Mouse (Mus musculus) neural tube, embryonic 10.5 days (tissue): ENCODE data around the gene Cmss1.
A peak's percentile ranks its signal among the peaks of the same experiment; 100 is the strongest.

Experiments used
- DNase-seq: peaks from one replicate; pipeline ENCODE4 v3.0.0-alpha.2; 2017; ENCODE audit warnings: low spot score; ENCODE audit errors: extremely low spot score

Gene Cmss1

GRCm38 (mm10) chr16:57606444-57607227 lies at the start of gene Cmss1:
Gene Cmss1, minus strand, starts transcription at chr16:57606864.
- DNase-seq, result peak; percentile 92

GRCm38 (mm10) chr16:57649888-57650287 lies 43.2 kb upstream of the Cmss1 start:
- DNase-seq, result no peak

GRCm38 (mm10) chr16:57641346-57641885 lies 34.8 kb upstream of the Cmss1 start:
- no peak for DNase-seq

GRCm38 (mm10) chr16:57634766-57635165 lies 28.1 kb upstream of the Cmss1 start:
- DNase-seq, result no peak

- DNase-seq, result peak; percentile 62
Measured at GRCm38 (mm10) chr16:57634191-57634590, 27.5 kb upstream of the Cmss1 start.

GRCm38 (mm10) chr16:57611768-57612167 lies 5.1 kb upstream of the Cmss1 start:
- DNase-seq, result no peak

- no peak for DNase-seq
Measured at GRCm38 (mm10) chr16:57601031-57601430, 5.6 kb downstream of the Cmss1 start.

- DNase-seq, result no peak
Measured at GRCm38 (mm10) chr16:57597295-57597957, 9.2 kb downstream of the Cmss1 start.

- peak; percentile 16 for DNase-seq
Measured at GRCm38 (mm10) chr16:57593422-57594157, 13.1 kb downstream of the Cmss1 start.

- DNase-seq, result no peak
Measured at GRCm38 (mm10) chr16:57585201-57585600, 21.5 kb downstream of the Cmss1 start.

GRCm38 (mm10) chr16:57582008-57582407 lies 24.7 kb downstream of the Cmss1 start:
- DNase-seq, result no peak

GRCm38 (mm10) chr16:57580041-57580440 lies 26.6 kb downstream of the Cmss1 start:
- no peak for DNase-seq

GRCm38 (mm10) chr16:57577519-57577918 lies 29.1 kb downstream of the Cmss1 start:
- no peak for DNase-seq

- DNase-seq, result no peak
Measured at GRCm38 (mm10) chr16:57575764-57576388, 30.8 kb downstream of the Cmss1 start.

- no peak for DNase-seq
Measured at GRCm38 (mm10) chr16:57573831-57574230, 32.8 kb downstream of the Cmss1 start.

- no peak for DNase-seq
Measured at GRCm38 (mm10) chr16:57570789-57571311, 35.8 kb downstream of the Cmss1 start.

- DNase-seq, result no peak
Measured at GRCm38 (mm10) chr16:57568648-57569404, 37.8 kb downstream of the Cmss1 start.

GRCm38 (mm10) chr16:57566215-57566614 lies 40.4 kb downstream of the Cmss1 start:
- no peak for DNase-seq

- DNase-seq, result no peak
Measured at GRCm38 (mm10) chr16:57564807-57565206, 41.9 kb downstream of the Cmss1 start.

GRCm38 (mm10) chr16:57563453-57563852 lies 43.2 kb downstream of the Cmss1 start:
- no peak for DNase-seq
